Mouse (Mus musculus) adrenal gland, postnatal 36 days (tissue): ENCODE results near the gene Acer1. TPM values are rescaled to one million over a fixed set of nuclear protein-coding genes. Genes with fewer than 3 reads are reported as not detected.
A peak's percentile ranks its signal among the peaks of the same experiment; 100 is the strongest.

ENCODE experiments used
- DNase-seq, 2 experiments: peaks; one replicate each; pipeline ENCODE4 v3.0.0; 2021; ENCODE audit warnings: mixed read lengths in 1 of 2
- long read RNA-seq, 2 experiments: library from polyadenylated mRNA; stranded (forward); transcript quantifications; one replicate each; pipeline ENCODE4 v2.0.0; 2021; ENCODE audit warnings: borderline sequencing depth in 2 of 2
- total RNA-seq, 2 experiments: library from RNA; stranded (reverse); gene quantifications; 2 replicates each; pipeline ENCODE4 v1.2.3; 2021

The Acer1 gene
- under 1 TPM in 1 of 2 experiments, not detected in 1; 0.23 TPM for total RNA-seq
- long read RNA-seq, experiment 1, partial matches to known transcripts, result 0 of 1 reads
- long read RNA-seq, experiment 1, other reads (novel, unspliced or antisense), result 1 of 1 reads
- long read RNA-seq, experiment 2, result 0 reads

GRCm38 (mm10) chr17:56982013-56982412 lies at the start of gene Acer1:
Gene Acer1, minus strand, starts transcription at chr17:56982126.
- DNase-seq, result no peak

- peak; percentile 42 to 68 for DNase-seq
Measured at GRCm38 (mm10) chr17:57030931-57031660, 49.2 kb upstream of the Acer1 start, which contains the start of gene Khsrp. Gene Khsrp, minus strand, starts transcription at chr17:57031522.

GRCm38 (mm10) chr17:57029691-57030090 lies 47.8 kb upstream of the Acer1 start:
- peak; percentile 49 to 58 for DNase-seq

GRCm38 (mm10) chr17:57027471-57027870 lies 45.5 kb upstream of the Acer1 start:
- no peak for DNase-seq

GRCm38 (mm10) chr17:57020960-57021359 lies 39.0 kb upstream of the Acer1 start:
- no peak for DNase-seq

- no peak for DNase-seq
Measured at GRCm38 (mm10) chr17:57019693-57020092, 37.8 kb upstream of the Acer1 start.

GRCm38 (mm10) chr17:57012245-57012795 lies 30.4 kb upstream of the Acer1 start:
- DNase-seq, result no peak

GRCm38 (mm10) chr17:57011236-57012141 lies 29.6 kb upstream of the Acer1 start, which contains the start of the genes Gtf2f1 and Gm17949:
Gene Gtf2f1, minus strand, starts transcription at chr17:57011288.
Gene Gm17949, plus strand, starts transcription at chr17:57011469.
- peak; percentile 90 to 91 for DNase-seq

GRCm38 (mm10) chr17:57010911-57011235 lies 28.9 kb upstream of the Acer1 start:
- DNase-seq, result no peak

DNA sequence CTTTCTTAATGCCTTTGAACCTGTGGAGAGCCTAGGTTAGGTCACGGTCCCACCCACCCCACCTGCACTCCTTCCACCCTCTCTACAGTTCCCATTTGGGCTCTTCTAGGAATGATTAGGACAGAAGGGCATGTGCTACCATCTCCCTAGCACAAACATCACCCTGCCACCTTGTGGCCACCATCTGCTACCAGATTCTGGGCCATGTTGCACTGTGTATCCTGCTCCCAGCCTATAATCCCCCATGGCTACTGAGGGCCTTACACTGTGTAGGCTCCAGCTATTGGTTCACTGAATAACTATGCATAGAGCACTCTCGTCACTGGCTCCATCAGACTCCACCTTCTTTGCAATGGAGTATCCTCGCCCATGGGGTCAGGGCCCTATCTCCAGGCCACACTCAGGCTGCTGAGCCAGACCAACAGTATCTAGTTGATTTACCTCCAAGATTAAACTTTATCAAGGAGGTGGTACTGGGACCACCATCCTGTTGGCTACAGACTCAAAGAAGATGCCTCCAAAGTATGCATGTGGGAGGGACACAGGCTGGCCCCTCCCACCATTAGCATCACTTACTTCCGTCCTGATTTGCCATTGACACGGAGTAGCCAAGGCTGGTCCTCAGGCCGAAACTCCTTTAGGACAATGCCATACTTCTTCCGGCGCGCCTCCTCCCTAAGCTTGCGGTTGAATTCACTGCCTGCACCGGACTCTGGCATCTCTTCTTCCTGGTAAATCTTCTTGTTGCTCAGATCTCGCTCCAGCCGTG lies 25.4 kb upstream of the Acer1 start:
- no peak for DNase-seq

- DNase-seq, result no peak
Measured at GRCm38 (mm10) chr17:57003994-57004393, 22.1 kb upstream of the Acer1 start.

DNA sequence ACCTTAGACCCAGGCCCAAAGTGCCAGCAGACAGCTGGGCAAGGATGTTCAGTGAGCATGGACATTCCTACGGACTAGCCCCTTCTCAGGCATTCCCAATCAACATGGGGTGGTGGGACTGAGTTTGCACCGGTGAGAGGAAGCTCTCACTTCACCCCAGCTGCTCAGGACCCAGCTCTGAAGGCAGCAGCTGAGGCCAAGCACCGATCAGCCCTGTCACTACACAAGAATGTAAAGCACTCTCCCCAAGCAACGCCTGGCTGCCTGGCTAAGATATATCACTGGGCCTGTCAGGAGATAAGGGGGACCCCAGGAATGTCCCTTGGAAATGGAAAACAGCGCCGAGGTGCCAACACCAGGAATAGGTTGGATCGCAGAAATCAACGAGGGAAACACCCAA lies 19.3 kb upstream of the Acer1 start:
- DNase-seq, result peak in 1 of 2 experiments; percentile 29

GRCm38 (mm10) chr17:56999968-57000609 lies 18.2 kb upstream of the Acer1 start, which contains the start of gene Pspn:
Gene Pspn, minus strand, starts transcription at chr17:57000018.
- DNase-seq, result peak; percentile 30 to 42

DNA sequence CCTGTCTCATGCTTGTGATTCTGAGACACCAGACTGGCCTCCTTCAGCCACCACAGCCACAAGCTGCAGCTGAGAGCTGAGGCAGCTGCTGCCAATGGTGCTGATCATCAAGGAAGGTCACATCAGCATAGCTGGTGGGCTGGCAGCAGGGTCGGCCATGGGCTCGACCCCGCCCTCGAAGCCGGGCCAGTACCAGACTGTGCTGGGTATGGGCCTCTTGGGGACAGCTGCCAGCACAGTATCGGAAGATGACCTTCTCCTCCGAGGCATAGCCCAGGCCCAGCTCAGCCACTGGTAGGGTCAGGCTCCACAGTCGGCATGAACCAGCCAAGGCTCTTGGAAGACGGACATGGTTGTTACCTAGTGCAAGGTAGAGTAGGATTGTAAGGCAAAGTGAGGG lies 17.5 kb upstream of the Acer1 start:
- peak; percentile 63 to 66 for DNase-seq

GRCm38 (mm10) chr17:56997029-56997667 lies 15.2 kb upstream of the Acer1 start, which contains the start of gene Alkbh7:
Gene Alkbh7, plus strand, starts transcription at chr17:56997339.
- DNase-seq, result peak; percentile 97 to 98

DNA sequence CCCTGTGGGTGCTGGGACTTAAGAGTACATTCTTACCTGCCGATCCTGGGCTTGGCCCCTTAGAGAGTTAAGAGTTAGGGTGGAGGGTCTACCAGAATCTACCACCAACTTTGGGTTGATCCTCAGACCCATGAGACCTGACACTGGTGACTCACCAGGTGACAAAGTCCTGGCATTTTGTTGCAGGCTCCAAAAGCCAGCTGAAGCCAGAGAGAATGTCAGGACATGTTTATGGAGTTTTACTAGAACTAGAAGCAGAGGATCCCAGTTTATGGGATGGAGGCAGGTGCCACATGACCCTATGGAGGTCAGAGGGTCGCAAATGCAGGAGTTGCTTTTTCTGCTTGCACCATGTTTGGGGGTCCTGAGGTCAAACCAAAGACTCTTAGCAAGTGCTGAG lies 14.6 kb upstream of the Acer1 start:
- peak in 1 of 2 experiments; percentile 48 for DNase-seq

DNA sequence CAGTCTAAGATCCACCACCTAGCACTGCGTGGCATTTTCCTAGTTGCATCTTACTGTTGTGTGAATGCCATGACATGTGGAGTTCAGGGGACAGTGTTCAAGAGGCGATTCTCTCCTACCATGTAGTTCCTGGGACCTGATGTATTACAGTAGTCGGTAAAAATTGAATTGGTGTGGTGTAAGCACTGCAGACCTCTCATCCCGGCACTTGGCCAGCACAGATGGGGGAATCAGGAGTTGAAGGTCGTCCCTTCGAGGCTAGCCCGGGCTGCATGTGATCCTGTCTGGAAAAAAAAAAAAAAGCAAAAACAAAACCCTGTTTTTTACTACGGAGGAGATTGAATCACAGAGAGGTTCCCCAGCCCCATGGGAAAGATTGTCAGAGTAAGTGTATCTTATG lies 13.1 kb upstream of the Acer1 start:
- peak; percentile 63 to 64 for DNase-seq

DNA sequence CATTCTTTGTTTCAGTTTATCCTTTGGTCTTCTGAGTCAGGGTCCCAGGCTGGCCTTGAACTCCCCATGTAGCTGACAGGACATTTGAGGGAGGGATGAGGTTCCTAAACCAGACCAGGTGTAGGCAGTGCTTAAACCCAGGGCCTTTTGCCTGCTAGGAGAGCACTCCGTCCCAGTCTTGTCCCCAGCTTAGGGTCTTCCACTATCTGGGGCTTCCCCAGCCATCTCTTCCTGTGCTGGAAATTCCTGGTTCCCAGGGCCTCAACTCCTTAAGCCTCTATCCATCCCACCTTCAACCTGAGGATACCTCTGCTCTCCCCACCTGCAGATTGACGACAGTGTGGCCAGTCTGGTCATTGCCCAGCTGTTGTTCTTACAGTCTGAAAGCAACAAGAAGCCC lies 9.0 kb upstream of the Acer1 start:
- DNase-seq, result no peak

DNA sequence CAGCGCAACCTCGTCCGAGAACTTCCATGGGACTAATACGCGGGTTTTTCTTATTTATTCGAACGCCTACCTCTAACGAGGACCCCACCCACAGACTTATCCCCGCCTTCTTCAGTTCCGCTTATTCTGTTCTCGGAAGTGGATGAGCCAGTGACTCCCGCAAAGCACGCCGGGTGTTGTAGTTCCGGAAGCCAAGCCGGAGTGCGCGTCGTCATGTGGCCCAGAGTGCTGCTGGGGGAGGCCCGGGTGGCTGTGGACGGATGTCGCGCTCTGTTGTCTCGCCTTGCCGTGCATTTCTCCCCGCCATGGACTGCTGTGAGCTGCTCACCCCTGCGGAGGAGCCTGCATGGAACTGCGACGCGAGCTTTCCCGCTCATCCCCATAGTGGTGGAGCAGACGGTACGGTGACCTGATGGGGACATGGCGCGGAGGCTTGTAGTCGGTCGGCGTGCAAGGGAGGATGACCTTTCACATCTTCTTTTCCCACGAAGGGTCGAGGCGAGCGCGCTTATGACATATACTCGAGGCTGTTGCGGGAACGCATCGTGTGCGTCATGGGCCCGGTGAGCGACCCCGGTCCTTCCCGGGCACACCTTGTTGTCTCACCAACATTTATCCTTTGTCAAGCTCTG lies 8.3 kb upstream of the Acer1 start, which contains the start of gene Clpp:
Gene Clpp, plus strand, starts transcription at position 191 of the 632 bp plus-strand sequence.
- peak; percentile 95 to 96 for DNase-seq
